Mouse (Mus musculus) layer of hippocampus, postnatal 36 days (tissue): ENCODE measurements around the gene Etfbkmt. TPM values are rescaled to one million over a fixed set of nuclear protein-coding genes. Genes with fewer than 3 reads are reported as not detected.
"Not testable (repeated sequence)": the region's sequence is repeated elsewhere in the genome, so short reads cannot be mapped to it uniquely, and the experiment has no call there.

Experiments
- DNase-seq, 2 experiments: peaks; one replicate each; pipeline ENCODE4 v3.0.0; 2022
- total RNA-seq, 2 experiments: library from RNA; stranded (reverse); gene quantifications; 2 replicates each; pipeline ENCODE4 v1.2.3; 2021

Gene Etfbkmt
- total RNA-seq, 2 experiments from 2014 or later, result 4.1 to 5.0 TPM

DNA sequence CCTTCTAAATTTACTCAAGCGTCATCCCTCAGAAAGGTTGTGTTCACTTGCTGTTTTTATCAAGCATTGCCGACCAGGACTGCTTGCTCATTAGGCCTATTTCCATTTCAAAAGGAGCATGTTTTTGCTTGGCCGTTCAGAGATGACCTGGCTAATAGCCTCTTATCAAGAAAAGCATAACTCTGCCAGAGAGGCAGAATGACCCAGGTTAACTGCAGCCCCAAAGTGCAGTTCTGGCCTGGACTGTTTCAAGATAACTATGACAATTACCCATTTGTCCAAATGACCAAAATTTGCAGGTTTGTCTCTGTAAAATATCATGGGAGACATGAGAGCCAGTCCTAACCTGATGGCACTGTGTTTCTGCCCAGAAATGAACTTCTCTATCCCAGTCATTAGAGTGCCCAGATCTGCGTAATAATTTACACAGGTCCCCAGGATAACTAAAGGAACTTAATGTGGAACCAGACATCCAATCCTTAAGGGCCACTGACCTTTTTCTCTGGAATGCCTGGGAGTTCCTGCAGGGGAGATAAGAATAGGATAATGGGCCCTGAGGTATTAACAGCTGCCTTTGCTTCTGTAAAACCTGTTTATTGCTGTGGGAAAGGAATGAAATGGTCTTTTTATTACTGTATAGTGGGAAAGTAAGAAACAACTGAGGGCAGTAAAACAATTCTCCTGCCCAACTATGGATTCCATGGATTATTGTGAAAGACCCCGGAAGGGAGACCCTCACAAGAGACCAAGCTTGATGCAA lies 5.1 kb upstream of the Etfbkmt start:
- DNase-seq, result no peak

DNA sequence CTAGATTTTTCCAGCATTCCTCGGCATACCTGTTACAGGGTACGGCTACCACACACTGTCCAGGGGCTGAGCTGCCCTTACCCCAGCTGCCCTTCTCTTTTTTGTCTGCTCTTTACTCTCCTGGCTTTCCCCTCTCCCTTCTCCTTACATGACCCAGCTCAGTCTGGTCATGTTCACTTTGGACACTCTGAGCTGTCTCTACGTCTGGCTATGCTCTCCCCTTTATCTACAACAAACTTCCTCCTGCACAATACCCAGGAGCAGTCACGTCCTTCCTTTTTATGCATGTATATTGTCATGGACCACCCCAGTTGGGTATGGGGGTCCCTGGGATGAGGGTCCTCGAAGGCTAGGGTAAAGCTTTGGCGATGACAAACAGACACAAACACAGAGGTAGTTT lies 4.0 kb upstream of the Etfbkmt start:
- DNase-seq, result no peak

DNA sequence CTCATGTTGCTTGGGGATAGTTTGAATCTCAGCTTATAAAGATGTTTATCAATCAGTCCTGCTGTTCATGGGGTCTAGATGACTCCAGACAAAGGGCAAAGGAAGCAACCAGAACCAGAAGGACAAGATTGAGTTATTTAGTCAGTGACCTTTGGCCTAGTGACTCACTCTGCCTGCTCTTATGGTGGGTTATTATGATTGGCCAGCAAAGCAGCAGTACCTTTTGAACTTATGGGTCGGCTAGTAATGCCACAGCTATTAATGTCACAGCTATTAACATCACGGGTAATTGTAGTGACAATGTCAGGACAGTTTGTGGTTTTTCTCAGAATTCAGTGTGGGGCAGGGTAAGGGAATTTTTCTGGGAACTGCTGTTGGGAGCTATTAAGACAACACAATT lies 1.7 kb upstream of the Etfbkmt start:
- no peak for DNase-seq

DNA sequence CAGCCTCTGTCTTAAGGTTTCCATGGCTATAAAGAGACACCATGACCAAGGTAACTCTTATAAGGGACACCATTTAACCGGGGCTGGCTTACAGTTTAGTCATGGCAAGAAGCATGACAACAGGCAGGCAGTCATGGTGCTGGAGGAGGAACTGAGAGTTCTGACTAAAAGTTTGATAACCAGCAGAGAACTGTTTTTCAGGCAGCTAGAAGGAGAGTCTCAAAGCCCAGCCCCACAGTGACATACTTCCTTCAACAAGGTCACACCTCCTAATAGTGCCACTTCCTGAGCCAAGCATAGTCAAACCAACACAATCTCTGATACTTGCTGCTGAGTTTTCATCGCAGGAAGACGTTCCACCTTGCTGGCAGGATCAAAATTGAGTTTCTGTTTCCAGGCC lies 638 bp upstream of the Etfbkmt start:
- DNase-seq, result no peak

DNA sequence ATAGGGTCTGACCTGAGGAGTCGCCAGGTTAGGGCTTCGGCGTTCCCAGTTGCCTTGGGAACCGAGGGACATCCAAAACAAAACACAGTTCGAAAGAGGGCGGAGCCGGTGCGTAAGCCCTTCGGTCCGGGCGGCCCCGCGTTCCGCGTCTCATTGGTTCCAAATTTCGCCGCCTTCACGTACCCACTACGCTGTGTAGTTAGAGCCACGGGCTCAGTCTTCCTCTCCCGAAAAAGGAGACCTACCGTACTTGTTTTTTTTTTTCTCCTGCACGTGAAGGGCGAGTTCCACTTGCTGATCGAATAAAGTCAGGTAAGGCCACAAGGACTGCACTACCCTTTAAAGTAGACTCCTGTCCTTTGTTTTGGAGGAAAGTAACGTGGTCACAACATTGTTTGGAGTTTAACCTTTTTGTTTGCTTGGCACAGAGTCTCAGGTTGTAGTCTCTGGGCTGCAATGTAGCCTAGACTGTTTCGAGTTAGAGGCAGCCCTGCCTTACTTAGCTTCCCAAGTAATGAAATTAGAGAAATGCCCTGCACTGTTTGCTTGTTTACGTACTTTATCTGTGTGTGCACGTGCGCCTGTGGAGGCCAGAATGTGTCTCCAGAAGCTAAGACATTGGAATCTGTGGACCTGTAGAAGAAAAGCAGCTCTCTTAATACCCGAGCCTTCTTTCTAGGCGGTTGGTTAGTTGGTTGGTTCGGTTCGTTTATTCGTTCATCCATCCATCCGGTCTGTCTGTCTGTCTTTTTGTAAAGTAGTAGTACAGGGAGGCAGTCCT lies 1.9 kb downstream of the Etfbkmt start:
- DNase-seq, result peak; percentile 72 to 75

DNA sequence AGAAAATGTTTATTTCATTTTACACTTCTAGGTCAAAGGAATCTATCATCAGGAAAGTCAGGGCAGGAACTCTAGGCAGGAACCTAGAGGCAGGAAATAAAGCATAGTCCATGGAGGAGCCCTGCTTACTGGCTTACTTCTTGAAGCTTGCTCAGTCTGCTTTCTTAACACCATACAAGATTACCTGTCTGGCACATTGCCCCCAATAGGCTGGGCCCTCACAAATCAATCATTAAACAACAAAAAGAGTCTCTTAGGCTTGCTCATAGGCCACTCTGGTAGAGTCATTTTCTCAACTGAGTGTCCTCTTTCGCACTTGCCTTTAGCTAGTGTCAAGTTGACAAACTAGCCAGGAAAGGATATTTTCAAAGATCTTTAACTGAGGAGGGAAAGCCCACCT lies 5.5 kb downstream of the Etfbkmt start:
- no peak for DNase-seq

DNA sequence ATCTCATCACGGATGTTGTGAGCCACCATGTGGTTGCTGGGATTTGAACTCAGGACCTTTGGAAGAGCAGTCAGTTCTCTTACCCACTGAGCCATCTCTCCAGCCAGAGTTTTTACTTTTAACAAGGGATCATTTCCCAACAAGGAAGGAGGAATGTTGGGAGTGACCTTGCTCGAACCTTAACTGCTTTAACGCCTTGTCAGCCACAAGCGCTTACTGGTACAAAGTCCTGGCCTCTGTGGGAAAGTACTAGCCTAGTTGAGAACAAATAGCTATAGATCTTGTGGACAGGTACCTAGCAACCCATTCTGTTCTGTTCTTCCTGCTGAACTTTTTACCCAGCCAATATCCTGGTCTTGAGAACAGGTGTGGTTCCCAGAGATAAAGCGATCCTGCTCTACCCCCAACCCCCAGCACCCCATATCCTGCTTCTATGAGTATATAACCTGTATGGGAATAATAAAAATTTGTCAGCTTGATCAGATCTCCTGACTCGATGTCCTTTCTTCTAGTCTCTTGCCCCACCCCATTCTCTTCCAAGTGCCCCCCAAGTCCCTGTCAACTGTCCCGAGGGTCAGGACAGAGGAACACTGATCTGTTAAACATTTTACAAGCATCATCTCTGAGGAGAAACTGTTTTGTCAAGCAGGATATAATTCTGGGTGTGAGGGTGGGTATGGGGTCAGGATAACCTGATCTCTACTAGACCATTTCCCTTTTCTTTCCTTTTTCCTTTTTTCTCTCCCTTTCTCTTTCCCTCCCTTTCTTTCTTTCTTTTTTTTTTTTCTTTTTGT lies 9.0 kb downstream of the Etfbkmt start:
- no peak for DNase-seq

DNA sequence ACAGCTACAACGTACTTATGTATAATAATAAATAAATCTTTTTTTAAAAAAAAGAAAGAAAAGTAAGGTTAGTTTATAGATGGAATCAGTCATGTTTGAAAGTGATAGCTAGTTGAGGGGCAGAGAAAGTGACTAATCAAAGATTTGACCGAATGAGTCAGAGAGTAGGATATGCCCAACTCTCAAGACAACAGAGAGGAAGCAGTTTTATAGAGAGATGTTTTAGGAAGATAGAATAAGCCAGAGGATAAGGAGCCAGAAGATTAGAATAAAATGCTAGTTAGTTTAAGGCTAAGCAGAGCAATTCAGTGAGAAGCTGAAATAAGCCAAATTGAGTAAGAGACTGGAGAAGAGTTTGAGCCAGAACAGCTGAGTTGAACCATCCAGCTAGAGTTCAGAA lies 12.5 kb downstream of the Etfbkmt start:
- DNase-seq, result no peak

DNA sequence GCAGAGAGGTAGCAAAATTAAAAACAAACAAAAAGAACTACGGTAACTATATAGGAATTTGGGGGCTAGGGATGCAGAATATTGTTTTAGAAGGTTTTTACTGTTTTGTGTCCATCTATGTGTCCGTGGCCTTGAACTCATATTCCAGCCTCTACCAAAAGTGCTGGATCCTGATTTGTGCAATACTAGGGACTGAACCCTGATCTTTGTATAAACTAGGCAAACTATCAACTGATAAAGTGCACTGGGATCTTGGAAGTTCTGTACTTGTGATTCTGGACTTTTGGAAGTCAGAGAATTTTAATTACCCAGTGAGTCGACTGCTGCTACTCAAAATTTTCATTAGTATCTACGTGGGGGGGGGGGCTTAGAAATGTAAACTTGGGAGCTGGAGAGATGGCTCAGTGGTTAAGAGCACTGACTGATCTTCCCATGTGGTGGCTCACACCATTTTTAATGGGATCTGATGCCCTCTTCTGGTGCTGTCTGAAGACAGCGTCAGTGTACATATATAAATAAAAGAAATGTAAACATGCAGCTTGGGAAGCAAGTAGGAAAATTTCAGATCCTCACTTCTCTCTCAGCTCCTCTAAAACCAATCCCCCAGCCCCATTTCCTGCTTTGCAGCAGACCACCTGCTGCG lies 13.9 kb downstream of the Etfbkmt start:
- no peak for DNase-seq

DNA sequence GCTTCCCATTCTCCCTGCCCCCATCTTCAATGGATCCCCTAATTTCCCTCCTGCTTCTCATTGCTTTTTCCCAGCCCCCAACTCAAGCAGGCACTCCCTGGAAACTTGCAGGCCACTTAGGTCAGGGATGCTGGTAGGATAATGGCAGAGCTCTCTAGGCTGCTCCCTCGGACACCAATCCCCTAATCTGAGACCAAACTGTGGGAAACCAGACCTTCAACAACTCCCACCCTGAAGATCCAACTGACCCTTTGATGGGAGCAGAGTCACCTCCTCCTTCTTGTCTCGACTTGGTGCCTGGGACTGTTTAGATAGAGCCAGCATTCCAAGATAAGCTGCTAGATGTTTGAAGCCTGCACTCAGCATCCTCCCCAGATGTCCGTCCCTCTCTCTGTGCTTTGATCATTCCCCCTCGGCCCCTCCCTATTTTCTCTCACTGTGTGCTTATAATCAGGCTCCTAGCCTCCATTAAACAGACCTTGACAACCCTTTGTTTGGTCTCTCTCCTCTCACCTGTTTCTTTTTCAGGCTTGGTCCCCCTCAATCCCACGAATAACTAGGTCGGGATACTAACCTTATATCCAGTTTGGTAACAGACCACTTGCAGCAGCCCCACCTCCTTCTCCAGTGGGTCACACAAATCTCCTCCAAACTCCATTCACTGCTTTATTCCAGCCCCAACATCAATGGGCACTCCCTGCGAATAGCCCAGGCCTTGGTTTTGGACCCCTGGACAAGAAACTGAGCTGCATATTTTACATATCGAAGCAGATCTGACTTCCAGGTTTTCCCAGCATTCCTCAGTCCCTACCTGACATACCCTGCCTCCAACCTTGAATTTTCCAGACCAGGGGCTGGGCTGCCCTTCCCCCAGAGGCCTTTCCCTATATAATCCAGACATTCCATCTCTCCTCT lies 14.7 kb downstream of the Etfbkmt start:
- DNase-seq, result no peak

DNA sequence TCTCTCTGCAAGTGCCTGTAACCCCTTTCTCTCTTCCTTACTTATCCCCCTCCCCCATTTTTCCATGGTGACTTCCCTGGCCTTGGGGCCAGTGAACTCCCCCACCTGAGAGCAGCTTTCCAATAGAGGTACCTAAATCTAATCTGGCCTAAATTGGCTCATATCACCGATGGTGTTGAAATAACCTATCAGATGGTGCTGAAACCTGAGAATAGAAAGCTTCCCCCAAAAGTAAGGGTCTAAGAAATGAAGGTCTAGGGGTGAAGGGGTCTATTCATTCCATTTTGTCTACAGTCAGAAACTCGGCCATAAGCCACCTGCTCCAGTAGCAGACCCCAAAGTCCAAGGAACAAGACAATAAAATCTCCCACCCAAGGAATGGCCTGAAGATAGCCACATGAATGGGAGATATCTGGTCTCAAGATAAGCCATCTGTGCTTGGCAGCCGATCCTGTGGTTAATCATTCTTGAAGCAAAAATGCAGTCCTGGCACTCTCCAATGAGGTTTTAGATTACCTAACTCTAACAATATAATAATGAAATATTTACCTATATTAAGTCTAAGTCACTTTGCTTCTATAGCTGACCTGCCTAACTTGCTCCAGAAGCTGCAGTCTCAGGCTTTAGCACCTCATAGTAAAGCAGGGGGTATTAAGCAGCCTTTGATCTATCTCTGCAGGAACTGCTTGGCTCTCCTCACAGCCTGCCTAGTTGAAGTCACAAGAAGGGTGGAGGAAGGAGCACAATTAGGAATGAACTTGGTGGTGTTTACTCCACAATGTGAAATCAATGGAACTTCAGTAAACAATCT lies 15.6 kb downstream of the Etfbkmt start:
- DNase-seq, result no peak

DNA sequence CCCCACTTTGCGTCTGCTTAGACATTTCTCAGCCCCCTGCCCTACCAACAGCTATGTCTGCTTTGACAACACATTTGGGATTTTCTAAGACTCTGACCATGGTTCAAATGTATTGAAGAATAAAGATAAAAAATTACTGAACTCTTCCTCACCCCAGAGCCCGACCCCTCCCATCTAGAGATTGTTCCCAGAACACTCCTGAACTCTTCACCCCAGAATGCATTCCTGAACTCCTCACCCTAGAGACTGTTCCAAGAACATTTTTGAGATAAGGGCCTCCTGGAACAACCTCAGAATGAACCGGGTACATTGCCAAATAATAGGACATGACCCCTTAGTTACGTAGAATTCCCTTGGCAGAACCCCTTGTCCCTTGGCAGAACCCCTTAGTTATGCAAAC lies 27.4 kb downstream of the Etfbkmt start:
- not testable (repeated sequence) for DNase-seq

DNA sequence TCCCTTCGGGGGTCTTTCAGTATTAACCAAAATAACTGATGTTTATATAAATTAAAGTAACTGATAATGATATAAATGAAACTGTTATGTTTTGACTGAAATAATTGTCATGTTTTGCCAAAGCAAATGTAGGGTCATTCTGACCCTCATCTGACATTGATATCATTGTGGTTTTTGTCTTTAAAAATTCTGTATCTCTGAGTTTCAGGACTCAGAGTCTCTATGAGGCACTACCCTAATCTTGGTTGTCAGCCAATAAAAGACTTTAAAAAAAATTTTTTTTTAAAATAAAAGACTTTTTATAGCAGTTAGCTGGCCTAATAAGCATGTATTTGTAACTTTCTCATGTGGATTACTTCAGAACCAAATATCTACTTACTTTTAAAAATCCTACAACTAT lies 28.0 kb downstream of the Etfbkmt start:
- no peak for DNase-seq

DNA sequence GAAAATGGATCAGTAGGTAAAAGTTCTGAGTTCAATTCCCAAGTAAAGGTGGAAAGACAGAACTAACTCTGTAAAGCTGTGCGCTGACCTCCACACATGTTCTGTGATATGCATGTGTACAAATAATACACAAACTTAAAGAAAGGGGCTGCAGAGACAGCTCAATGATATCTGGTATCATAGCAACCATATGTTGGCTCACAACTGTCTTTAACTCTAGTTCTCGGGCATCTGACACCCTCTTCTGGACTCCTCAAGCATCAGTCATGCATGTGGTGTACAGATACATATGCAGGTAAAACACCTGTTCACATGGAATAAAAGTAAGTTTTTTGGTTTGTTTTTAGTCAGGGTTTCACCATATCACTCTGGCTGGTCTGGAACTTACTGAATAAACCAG lies 28.8 kb downstream of the Etfbkmt start:
- DNase-seq, result no peak

DNA sequence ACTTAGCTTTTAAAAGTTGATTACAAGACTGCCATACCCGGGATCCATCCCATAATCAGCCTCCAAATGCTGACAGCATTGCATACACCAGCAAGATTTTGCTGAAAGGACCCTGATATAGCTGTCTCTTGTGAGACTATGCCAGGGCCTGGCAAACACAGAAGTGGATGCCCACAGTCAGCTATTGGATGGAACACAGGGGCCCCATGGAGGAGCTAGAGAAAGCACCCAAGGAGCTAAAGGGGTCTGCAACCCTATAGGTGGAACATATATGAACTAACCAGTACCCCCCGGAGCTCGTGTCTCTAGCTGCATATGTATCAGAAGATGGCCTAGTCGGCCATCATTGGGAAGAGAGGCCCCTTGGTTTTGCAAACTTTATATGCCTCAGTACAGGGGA lies 30.3 kb downstream of the Etfbkmt start:
- DNase-seq, result not testable (repeated sequence)

DNA sequence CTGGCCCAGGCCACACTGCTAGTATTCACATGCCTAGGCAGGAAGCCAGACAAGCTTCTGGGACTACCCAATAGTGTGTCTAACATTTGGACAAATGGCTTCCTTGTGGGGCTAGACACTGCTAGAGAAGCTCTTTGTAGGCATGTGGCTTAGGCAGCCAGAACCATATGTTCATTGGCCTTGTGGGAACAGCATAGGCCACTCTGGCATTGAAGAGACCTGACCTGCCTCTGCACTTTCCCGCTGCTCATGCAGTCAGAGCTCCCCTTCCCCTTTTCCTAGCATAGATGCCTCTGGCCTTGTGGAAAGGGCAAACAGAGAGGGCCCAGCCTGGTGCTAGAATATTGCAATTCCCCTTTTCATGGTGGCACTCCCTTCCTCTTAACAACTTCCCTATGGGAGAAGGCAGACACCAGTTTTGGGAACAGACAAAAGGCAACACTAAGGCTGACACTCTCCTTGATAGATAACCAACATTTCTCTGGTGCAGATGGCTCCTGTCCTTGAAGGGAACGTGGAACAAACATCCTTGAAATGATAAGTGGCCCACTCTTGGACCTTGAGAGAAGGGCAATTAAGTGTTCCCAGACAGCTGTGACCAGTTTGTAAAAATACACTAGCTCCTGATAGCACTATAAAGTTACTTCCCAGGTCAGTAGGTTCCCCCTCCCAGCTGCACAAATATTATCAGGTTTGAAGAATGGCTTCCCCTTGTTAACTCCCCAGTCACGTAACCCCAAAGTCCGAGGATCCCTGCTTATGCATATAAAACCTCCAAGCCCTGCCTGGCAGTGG lies 34.4 kb downstream of the Etfbkmt start:
- no peak for DNase-seq

DNA sequence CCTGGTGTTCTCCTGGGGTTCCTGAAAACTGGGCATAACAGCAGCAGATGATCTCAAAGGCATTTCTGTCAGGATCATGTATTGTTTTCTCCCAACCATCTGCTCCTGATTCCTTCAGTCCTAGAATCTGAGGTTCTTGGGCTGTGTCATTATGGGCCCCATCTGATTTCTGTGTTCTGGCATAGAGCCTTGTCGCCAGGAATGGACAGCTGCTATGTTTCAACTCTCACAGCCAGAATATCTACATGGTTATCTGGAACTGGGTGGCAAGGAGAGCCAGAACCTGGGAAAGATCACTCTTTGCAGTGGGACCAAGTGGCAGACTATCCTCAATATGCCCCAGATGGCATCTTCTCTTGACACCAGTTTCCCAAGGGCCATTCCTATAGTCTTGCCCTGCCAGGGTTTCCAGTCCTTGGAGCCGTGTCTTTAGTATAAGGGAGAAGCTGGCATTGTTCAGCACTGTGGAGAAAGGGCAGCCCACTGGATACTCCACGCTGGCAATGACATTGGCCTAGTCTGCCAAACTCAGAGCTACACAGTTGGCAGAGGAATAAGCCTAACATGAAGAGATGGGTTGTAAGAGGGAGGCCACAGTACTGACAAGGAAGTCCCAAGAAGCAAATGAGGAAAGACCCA lies 35.4 kb downstream of the Etfbkmt start:
- no peak for DNase-seq

DNA sequence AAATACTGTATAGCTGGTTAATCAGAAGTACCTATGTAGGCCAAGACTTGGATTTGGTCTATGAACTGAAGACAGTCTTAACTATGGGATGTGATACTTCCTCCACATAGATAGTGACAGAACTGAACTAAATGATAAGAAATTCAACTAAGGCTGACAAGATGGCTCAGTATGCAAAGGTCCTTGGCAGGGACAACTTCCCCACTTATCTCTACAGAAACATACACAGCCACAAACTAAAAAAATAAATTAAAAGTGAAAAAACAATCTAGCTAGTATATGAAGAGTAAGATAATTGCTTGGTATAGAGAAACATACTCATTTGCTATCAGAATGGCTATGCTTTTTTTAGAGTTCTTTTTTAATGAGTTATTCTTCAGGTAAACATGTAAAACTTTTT lies 39.4 kb downstream of the Etfbkmt start:
- DNase-seq, result no peak

DNA sequence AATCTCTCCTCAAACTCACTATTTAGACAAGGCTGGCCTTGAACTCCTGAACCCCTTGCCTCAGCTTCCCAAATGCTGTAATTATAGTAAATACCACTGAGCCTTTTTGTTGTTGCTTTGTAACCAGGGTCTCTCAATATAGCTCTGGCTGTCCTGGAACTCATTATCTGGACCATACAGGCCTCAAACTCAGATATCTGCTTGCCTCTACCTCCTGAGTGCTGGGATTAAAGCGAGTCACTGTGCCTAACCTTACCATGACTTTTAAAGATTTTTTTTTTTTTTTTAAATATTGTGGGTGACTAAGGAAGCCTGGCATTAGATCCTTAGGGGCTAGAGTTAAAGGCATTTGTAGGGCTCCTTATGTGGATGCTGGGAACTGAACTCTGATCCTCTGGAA lies 44.4 kb downstream of the Etfbkmt start:
- no peak for DNase-seq
